Mouse (Mus musculus): ENCODE measurements around the gene Gsdma. TPM values are rescaled to one million over a fixed set of nuclear protein-coding genes. Genes with fewer than 3 reads are reported as not detected.

Gsdma gene
- total and polyA plus RNA-seq, 3 experiments, result 0.10 TPM; not detected in 2

DNA sequence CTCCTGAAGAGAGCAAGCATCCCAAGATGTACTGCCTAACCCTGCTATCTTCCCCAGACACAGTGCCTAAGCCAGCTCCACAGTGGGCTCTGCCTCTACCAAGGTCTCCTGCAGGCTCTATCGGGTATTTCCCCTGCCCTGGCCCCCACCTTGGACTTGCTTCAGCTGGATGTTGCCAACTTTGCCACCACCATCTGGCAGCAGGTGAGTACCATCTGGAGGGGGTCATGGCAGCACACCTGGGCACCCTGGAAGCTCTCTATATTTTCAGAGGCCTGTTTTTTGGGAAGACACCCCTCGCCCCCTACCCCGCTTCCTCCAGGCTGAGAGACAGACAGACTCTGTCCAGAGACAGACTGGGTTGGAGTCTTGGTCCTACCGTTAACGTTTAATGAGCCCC lies 38.2 kb downstream of the Gsdma start:
- H3K9me3 ChIP-seq (replicated peaks; ENCODE audit: low read length), result no peaks in the 10 kb centered on the region
- no peak overlapping the region for H3K4me3 ChIP-seq (replicated peaks in 1 of 3; ENCODE audit: low read depth in 2 of 3, low read length in 2 of 3, poor library complexity in 1 of 3)
- no peak for DNase-seq (ENCODE audit: extremely low read depth)
- H3K4me2 ChIP-seq (ENCODE audit: insufficient read depth, low read depth, poor library complexity, severe bottlenecking), result no peak overlapping the region
- peaks cover 32 to 49% of the 10 kb centered on the region in 2 experiments for H3K36me3 ChIP-seq (replicated peaks in 1 of 2; ENCODE audit: control insufficient read depth in 1 of 2, insufficient read depth in 1 of 2, low read length in 1 of 2)
- peaks cover 8 to 12% of the 10 kb centered on the region in 2 experiments; a peak in 3 of 4 replicates for H3K4me1 ChIP-seq (ENCODE audit: control insufficient read depth in 1 of 2, insufficient read depth in 2 of 2)
- dilution Hi-C loops (cut with MboI; ENCODE audit: extremely low pct_ligation_motif_present, extremely low pct_unique_long_range_greater_than_20kb, low sequenced_read_pairs), result no loop called here
- H3K27me3 ChIP-seq (replicated peaks), result no peaks in the 10 kb centered on the region
- no peak overlapping the region for H3K9ac ChIP-seq (ENCODE audit: insufficient read depth, low read depth)
- in situ Hi-C loops (cut with MboI; ENCODE audit: low pct_ligation_motif_present, low pct_unique_long_range_greater_than_20kb, low sequenced_read_pairs), result no loop called here
- no peaks in the 10 kb centered on the region for H3K79me2 ChIP-seq (replicated peaks; ENCODE audit: control insufficient read depth, extremely low read depth, insufficient read depth, poor library complexity, severe bottlenecking)
- TF ChIP-seq UBTF (IDR thresholded peaks at IDR 0.05; ENCODE audit: low read depth, low read length), result no peak
- no peak for TF ChIP-seq JUN (IDR thresholded peaks at IDR 0.05; ENCODE audit: insufficient read depth, low read depth, low read length)
- no peak for TF ChIP-seq HCFC1 (IDR thresholded peaks at IDR 0.05; ENCODE audit: low read depth, low read length)
- TF ChIP-seq RCOR1 (conservative IDR thresholded peaks at IDR 0.05; ENCODE audit: low read depth, low read length), result no peak
- no peak for TF ChIP-seq ZKSCAN1 (IDR thresholded peaks at IDR 0.05; ENCODE audit: borderline replicate concordance, low read depth, low read length)
- no peak for TF ChIP-seq MAFK (IDR thresholded peaks at IDR 0.05; ENCODE audit: insufficient replicate concordance, low read length)
- no peak for TF ChIP-seq USF2 (conservative IDR thresholded peaks at IDR 0.05; ENCODE audit: low read depth, low read length)
- TF ChIP-seq NELFE (IDR thresholded peaks at IDR 0.05; ENCODE audit: low read depth, low read length), result no peak
- no peak for TF ChIP-seq ZMIZ1 (IDR thresholded peaks at IDR 0.05; ENCODE audit: low read depth, low read length)
- TF ChIP-seq SIN3A (IDR thresholded peaks at IDR 0.05; ENCODE audit: low read length), result no peak
- TF ChIP-seq CHD1 (IDR thresholded peaks at IDR 0.05; ENCODE audit: low read depth, low read length), result no peak
- TF ChIP-seq BHLHE40 (IDR thresholded peaks at IDR 0.05; ENCODE audit: low read depth, low read length), result no peak
- no peak for TF ChIP-seq TCF12 (IDR thresholded peaks at IDR 0.05; ENCODE audit: low read depth, low read length)
- TF ChIP-seq CTCF (conservative IDR thresholded peaks at IDR 0.05 in 1 of 2, IDR thresholded peaks at IDR 0.05 in 1 of 2; ENCODE audit: low read depth in 2 of 2, low read length in 2 of 2), result no peak
- no peak for TF ChIP-seq IRF4 (IDR thresholded peaks at IDR 0.05; ENCODE audit: low read depth, low read length)
- TF ChIP-seq KAT2A (IDR thresholded peaks at IDR 0.05; ENCODE audit: insufficient replicate concordance, low read length), result no peak
- no peak for TF ChIP-seq USF1 (IDR thresholded peaks at IDR 0.05; ENCODE audit: low read depth, low read length)
- no peak for TF ChIP-seq POLR2A (IDR thresholded peaks at IDR 0.05; ENCODE audit: low read depth, low read length)
- no peak for TF ChIP-seq TBP (conservative IDR thresholded peaks at IDR 0.05; ENCODE audit: low read depth, low read length)
- TF ChIP-seq MYC (IDR thresholded peaks at IDR 0.05; ENCODE audit: low read depth, low read length), result no peak
- no peak overlapping the region for H3K27ac ChIP-seq (ENCODE audit: insufficient read depth, low read depth)

DNA sequence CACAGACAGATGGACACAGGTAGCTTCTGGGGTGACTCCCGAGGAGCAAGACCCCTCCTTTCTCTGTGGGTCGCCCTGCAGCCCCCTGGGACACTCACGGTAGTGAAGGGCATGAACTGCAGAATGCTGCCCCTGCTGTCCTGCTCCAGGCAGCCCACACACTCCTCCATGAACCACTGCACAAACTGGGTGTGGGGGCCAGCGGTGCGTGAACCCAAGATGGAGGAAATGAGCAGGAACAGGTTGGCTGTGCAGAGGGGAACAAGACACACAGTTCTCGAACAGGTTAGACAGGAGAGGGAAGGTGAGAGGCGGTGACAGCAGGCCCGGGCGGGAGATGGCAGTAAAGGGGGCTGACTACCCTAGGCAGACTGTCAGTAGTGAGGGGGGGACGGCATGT lies 40.9 kb downstream of the Gsdma start:
- Histone ChIP-seq H3K4me1 (ENCODE audit: control insufficient read depth in 1 of 2, insufficient read depth in 2 of 2) (peaks cover 13 to 23% of the 10 kb centered on the region in 2 experiments), H3K27ac (ENCODE audit: insufficient read depth, low read depth) (no peak overlapping the region), H3K4me2 (ENCODE audit: insufficient read depth, low read depth, poor library complexity, severe bottlenecking) (no peak overlapping the region), H3K36me3 (replicated peaks in 1 of 2; ENCODE audit: control insufficient read depth in 1 of 2, insufficient read depth in 1 of 2, low read length in 1 of 2) (peaks cover 59 to 72% of the 10 kb centered on the region in 2 experiments), H3K9me3 (replicated peaks; ENCODE audit: low read length) (no peaks in the 10 kb centered on the region), H3K4me3 (replicated peaks in 1 of 3; ENCODE audit: low read depth in 2 of 3, low read length in 2 of 3, poor library complexity in 1 of 3) (no peak overlapping the region), H3K79me2 (replicated peaks; ENCODE audit: control insufficient read depth, extremely low read depth, insufficient read depth, poor library complexity, severe bottlenecking) (no peaks in the 10 kb centered on the region), H3K27me3 (replicated peaks) (no peaks in the 10 kb centered on the region), H3K9ac (ENCODE audit: insufficient read depth, low read depth) (no peak overlapping the region)
- in situ Hi-C loops (cut with MboI; ENCODE audit: low pct_ligation_motif_present, low pct_unique_long_range_greater_than_20kb, low sequenced_read_pairs), result no loop called here
- no peak for DNase-seq (ENCODE audit: extremely low read depth)
- TF ChIP-seq ELF1 (IDR thresholded peaks at IDR 0.05; ENCODE audit: low read depth, low read length) (no peak), USF2 (conservative IDR thresholded peaks at IDR 0.05; ENCODE audit: low read depth, low read length) (no peak), CTCF (conservative IDR thresholded peaks at IDR 0.05 in 1 of 2, IDR thresholded peaks at IDR 0.05 in 1 of 2; ENCODE audit: low read depth in 2 of 2, low read length in 2 of 2) (no peak), CHD2 (IDR thresholded peaks at IDR 0.05; ENCODE audit: low read length) (no peak), CHD1 (IDR thresholded peaks at IDR 0.05; ENCODE audit: low read depth, low read length) (no peak), PAX5 (IDR thresholded peaks at IDR 0.05; ENCODE audit: low read length) (no peak), ZMIZ1 (IDR thresholded peaks at IDR 0.05; ENCODE audit: low read depth, low read length) (no peak), MXI1 (IDR thresholded peaks at IDR 0.05; ENCODE audit: low read depth, low read length) (no peak), SIN3A (IDR thresholded peaks at IDR 0.05; ENCODE audit: low read length) (no peak), POLR2AphosphoS2 (IDR thresholded peaks at IDR 0.05; ENCODE audit: low read depth, low read length) (no peak)
- dilution Hi-C loops (cut with MboI; ENCODE audit: extremely low pct_ligation_motif_present, extremely low pct_unique_long_range_greater_than_20kb, low sequenced_read_pairs), result no loop called here

Data from CH12.LX (cell line).